Mouse (Mus musculus): Measurements from ENCODE around the gene Lcor.

GRCm38 (mm10) chr19:41496058-41496457 is 13.6 kb downstream of the Lcor start:
- TF ChIP-seq CTCF (IDR thresholded peaks at IDR 0.05; ENCODE audit: extremely low read depth, insufficient read depth, low read length): no peak
- no peak for TF ChIP-seq POLR2A (IDR thresholded peaks at IDR 0.05; ENCODE audit: extremely low read depth, insufficient read depth, low read length)

Data from cortical plate, adult 2 months (tissue).